Mouse (Mus musculus) megakaryocyte, embryonic 14.5 days (primary cell): Measurements from ENCODE around the gene Irgm2.

ENCODE experiments used
- FLI1 ChIP-seq: IDR thresholded peaks from 2 replicates; pipeline ENCODE4 v1.6.1; 2012; ENCODE audit warnings: low read length, inconsistent platforms, mixed read lengths
- GATA1 ChIP-seq: IDR thresholded peaks from 3 replicates; pipeline ENCODE4 v1.6.1; 2012; ENCODE audit warnings: mixed read lengths, low read length, inconsistent platforms, borderline replicate concordance

DNA sequence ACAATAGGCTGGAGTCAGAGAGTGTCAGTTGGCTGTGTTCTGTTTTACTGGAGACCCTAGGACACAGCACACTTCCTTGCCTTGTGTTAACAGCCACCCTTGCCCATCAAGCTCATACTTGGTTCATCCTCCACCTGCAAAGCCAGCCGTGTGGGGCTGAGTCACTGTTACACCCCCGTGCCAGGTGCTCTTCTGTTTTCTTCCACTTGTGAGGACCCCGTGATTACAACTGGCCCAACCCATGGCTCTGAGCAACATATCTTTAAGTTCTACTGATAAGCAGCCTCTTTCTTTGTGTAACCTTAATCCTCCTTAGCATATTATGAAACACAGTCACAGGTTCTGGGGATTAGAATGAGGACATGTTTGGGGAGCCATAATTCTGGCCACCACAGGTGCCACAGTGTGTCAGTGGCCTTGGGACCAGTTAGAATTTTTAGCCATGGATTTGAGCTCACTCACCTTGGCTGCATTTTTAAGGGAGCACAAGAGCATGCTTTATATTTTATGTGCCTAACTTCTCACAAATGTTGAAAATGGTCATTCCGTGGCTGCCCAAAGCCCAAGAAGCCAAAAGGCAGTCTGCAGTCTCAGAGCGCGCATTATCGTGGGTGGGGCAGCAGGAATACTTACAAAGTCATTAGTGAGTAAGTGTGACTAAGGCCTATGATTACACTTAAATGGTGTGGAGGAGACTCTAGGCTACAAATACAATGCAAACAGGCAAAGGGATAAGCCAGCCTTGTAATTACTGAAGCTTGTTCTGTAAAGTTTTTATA, 50.0 kb downstream of the Irgm2 start:
- TF ChIP-seq GATA1 (no peak), FLI1 (no peak)
